Mouse (Mus musculus): ENCODE results near the gene Nup85.
A peak's percentile ranks its signal among the peaks of the same experiment; 100 is the strongest.

- TF ChIP-seq CTCF (IDR thresholded peaks at IDR 0.05 in 2 of 3, conservative IDR thresholded peaks at IDR 0.05 in 1 of 3; ENCODE audit: control insufficient read depth in 1 of 3, insufficient read depth in 1 of 3, low read depth in 2 of 3, low read length in 3 of 3, poor library complexity in 1 of 3, severe bottlenecking in 1 of 3), result no peak
- no peak for TF ChIP-seq ZMIZ1 (IDR thresholded peaks at IDR 0.05; ENCODE audit: low read depth, low read length)
- no peak for TF ChIP-seq POLR2AphosphoS5 (IDR thresholded peaks at IDR 0.05; ENCODE audit: borderline replicate concordance, low read depth, low read length)
- no peak for TF ChIP-seq GABPA (IDR thresholded peaks at IDR 0.05; ENCODE audit: low read depth, low read length)
- TF ChIP-seq USF1 (IDR thresholded peaks at IDR 0.05; ENCODE audit: low read depth, low read length), result no peak
- TF ChIP-seq POLR2A (IDR thresholded peaks at IDR 0.05; ENCODE audit: control insufficient read depth in 1 of 2, insufficient read depth in 1 of 2, low read depth in 1 of 2, low read length in 2 of 2, poor library complexity in 1 of 2), result 0 out of 4 replicates have a peak, but pooled peaks of 1 of the 2 experiments have one; percentile 7
- TF ChIP-seq NELFE (IDR thresholded peaks at IDR 0.05; ENCODE audit: low read depth, low read length), result no peak
- TF ChIP-seq SMC3 (IDR thresholded peaks at IDR 0.05; ENCODE audit: low read depth, low read length), result no peak
- no peak for TF ChIP-seq TAL1 (IDR thresholded peaks at IDR 0.05; ENCODE audit: low read length)
- no peak for TF ChIP-seq MAX (IDR thresholded peaks at IDR 0.05; ENCODE audit: low read length)
Observed at GRCm38 (mm10) chr11:115628465-115629101, 64.3 kb downstream of the Nup85 start.
